Mouse (Mus musculus) 3134 (cell line): ENCODE results near the gene Lgi4.

Experiments used
- DNase-seq: peaks from one replicate; pipeline ENCODE4 v3.0.0-alpha.2; 2011; ENCODE audit warnings: low spot score; ENCODE audit not compliant: insufficient read length; ENCODE audit errors: extremely low read depth

The Lgi4 gene

GRCm38 (mm10) chr7:31051321-31052021, 7.7 kb upstream of the Lgi4 start, which contains the start of gene Fxyd7:
TSS of gene Fxyd7 (minus strand) at chr7:31051467.
- no peak for DNase-seq

- DNase-seq, result no peak
Measured at GRCm38 (mm10) chr7:31052251-31052635, 6.9 kb upstream of the Lgi4 start.

- no peak for DNase-seq
Measured at GRCm38 (mm10) chr7:31052636-31053434, 6.3 kb upstream of the Lgi4 start.

DNA sequence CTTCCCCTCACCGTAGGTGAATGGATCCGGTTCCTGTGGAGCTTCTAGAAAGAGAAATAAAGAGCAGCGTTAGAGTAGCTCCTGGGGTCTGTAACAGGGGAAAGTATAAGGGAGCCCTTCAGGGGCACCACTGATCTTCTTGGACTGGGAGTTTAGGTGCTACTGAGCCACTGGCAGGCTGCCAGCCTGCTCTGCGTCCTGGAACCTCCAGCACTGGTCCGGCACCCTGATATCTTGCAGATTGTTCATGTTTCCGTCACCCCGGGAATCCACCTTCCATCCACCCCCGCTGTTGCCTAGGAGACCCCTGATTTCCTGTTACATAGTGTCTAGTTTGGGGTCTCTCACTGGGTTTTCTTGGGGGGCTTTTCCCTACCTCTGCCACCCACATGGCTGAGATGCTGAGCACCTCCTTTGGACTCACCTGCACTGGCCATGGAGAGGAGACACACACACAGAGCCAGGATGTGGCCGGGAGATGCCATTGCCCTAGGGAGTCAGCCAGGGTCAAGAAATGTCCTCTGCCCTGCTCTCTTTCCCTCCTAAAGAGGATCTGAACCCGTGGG, 5.2 kb upstream of the Lgi4 start:
- no peak for DNase-seq

GRCm38 (mm10) chr7:31054661-31055320, 4.4 kb upstream of the Lgi4 start:
- no peak for DNase-seq

DNA sequence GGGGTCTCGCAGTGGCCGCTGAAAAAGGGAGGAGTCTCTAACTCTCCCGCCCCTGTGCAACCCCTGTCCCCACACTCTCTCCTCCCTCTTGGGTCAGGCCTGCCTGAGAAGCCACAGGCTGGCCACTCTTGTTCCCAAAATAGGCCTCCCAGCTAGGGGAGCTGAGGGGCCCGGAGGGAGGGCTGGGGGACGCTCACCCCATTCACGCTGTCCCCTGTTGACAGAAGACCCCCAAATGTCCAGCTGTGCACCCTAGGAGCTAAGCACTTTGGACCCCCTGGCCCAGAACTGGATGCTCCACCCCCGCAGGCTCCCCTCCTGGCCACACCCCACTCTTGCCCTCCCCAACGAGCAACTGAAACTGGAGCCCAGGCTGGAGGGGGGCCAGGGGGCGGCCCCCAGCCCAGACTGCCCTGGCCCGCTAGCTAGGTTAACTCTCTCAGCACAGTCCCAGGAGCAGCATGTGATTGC, 3.8 kb upstream of the Lgi4 start:
- peak; percentile 48 for DNase-seq

DNA sequence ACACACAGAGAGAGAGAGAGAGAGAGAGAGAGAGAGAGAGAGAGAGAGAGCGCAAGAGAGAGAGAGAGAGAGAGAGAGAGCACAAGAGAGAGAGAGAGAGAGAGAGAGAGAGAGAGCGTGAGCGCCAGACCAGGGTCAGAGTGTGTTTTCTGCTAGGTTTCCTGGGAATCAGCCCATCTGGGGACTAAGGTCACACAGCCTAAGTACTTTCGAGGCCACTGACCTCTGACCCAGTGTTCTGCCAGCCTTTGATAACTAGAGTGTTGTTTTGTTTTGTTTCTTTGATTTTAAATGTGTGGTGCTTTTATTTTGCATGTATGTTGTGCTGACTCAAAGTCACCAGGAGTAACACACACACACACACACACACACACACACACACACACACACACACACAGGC, 3.3 kb upstream of the Lgi4 start:
- DNase-seq, result no peak

DNA sequence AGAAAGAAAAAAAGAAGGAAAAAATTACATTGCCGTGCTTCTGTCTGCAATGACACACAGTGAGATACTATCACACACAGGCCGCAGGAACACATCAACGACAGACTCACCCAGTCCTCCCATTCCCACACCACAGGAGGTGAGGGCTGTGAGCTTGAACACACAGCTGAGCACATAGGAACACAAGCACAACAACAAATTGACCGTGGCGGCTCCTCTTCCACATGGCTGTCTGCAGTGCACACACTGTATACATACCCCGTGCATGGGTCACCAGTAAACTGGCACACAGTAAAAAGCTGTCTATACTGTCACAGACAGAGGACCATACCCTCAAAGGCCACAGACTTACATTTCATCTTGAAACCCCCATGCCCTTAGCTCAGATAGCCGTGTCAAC, 2.7 kb upstream of the Lgi4 start:
- DNase-seq, result no peak

DNA sequence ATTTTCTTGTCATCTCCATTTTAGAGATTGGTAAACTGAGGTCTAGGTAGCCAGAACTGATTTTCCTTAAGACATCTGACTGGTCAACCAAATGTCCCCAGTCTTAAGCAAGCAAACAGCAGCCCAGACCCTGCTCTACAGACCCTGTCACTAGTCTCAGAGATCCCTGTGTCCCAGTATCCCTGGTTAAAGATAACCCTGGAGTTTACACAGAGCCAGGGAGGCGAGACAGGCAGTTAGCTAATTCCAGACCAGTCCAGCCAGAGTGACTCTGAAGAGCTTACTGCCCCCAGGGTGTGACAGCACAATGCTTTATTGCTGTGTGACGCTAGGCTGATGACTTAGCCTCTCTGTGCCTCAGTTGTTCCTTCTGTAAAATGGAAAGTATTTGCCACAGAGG, 2.1 kb upstream of the Lgi4 start, which contains the start of gene Fxyd1:
Gene Fxyd1, minus strand, starts transcription at position 129 of the 400 bp plus-strand sequence.
- no peak for DNase-seq

DNA sequence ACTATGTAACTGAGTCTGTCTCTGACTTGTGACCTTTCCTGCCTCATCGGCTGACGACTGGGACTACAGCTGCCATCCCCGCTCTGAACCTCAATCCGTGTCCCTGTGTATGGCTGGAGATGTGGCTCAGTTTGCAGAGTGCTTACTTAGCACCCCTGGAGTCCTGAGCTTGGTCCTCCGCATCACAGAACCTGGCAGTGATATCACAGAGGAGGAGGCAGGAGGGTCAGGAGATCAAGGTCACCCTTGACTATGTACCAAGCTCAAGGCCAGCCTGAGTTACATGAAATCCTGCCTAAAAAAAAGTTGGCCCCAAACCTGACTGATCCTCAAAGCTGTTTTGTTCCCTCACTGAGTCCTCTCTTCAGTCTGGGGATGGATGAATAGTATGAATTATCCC, 1.4 kb upstream of the Lgi4 start:
- no peak for DNase-seq

GRCm38 (mm10) chr7:31058211-31058610, 931 bp upstream of the Lgi4 start:
- DNase-seq, result no peak

DNA sequence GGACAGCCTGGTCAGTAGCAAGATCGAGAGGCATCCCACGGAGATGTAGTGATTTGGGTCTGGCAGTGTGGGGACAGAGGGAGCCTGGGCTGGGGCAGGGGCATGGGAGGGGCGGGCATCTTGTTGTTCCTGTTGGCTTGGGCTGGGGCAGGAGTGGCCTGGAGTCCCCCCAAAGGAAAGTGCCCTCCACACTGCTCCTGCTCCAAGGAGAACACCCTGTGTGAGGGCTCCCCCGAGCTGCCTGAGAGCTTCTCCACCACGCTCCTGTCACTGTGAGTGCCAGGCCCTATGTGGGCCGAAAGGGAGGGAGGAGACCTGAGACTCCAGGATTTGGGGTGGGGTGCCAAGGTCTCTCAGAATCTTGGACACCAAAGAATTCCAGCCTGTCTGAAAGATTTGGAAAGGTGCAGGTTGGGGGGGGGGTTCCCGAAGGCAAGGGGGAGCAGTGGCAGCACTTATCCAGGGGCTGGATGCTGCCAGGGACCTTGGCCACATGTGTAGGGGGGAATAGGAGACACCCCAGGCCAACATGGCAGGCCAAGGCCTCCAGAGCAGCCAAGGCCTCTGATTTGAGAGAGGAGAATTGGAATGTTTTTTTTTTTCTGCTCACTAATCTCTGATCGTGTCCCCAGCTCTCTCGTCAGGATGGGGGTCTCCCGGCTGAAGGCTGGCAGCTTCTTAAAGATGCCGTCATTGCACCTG, 928 bp downstream of the Lgi4 start:
- DNase-seq, result no peak

GRCm38 (mm10) chr7:31060621-31061010, 1.5 kb downstream of the Lgi4 start:
- DNase-seq, result no peak

DNA sequence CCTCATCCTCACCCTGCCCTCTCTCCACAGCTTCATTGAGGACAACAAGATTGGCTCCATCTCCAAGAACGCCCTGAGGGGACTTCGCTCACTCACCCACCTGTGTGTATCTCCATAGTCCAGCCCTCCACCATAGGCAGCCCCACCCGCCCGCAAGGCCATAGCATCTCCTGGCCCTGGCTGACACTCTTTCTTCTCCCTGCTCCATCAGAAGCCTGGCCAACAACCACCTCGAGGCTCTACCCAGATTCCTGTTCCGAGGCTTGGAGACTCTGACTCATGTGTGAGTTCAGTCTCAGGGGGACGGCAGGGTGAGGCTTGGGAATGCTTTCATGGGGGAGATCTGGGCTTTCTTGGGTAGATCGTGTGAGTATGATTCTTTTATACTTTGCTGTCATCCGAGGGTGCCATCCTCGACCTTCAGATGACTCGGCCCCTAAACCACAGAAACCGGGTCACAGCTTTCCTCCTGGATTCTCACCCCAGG, 4.0 kb downstream of the Lgi4 start:
- peak; percentile 47 for DNase-seq

DNA sequence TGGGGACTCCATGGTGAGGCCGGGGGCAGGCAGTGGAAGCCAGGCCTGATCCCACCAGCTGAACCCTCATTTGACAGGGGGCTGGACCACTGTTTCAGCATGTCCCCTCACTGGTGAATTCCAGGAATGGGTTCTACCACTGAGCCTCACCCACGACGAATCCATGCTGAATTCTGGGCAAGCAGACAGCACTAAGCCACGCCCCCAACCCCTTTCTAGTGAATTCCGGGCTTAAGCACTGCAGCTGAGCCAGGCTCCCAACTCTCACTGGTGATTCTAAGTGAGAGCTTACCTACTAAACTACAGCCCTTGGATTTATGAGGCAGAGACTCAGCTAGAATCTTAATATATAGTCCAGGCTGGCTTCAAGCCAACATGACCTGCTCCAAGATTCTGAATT, 8.7 kb downstream of the Lgi4 start:
- no peak for DNase-seq

DNA sequence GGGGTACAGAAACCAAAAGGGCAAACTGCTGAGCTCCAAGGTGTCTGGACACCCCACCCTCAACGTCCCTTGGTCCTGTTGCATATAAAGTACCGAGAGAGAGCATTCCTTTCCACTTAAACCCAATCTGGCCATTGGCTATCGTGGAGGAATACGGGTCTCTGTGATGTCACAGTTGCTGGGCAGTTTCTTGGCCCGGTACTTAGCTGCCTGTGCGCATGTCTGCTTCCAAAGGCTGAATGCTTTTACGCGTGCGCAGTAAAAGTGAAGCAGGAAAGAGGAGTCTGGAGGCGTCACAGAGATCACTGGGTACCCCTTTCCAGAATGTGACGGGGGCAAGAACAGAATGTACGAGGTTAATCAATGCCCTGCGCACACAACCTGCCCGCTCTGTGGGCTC, 10.3 kb downstream of the Lgi4 start:
- DNase-seq, result no peak

DNA sequence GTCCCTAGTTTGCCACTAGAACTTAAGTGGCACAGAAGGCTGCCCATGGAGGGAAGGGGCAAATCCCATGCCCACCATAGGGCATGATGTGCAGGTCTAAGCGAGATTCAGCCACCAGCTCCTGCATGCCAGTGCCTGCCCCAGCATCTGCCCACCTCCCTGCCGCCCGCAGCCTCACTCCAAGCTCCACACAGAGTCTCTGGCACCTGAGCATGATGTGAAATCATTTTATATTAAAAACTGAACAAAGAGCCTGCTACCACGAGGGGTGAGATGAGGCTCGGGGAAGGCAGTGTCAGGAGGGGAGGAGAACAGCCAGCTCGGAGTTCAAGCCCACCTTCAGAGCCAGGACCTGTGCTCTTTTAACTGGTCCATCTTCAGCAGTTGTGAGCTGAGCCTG, 11.2 kb downstream of the Lgi4 start:
- no peak for DNase-seq

DNA sequence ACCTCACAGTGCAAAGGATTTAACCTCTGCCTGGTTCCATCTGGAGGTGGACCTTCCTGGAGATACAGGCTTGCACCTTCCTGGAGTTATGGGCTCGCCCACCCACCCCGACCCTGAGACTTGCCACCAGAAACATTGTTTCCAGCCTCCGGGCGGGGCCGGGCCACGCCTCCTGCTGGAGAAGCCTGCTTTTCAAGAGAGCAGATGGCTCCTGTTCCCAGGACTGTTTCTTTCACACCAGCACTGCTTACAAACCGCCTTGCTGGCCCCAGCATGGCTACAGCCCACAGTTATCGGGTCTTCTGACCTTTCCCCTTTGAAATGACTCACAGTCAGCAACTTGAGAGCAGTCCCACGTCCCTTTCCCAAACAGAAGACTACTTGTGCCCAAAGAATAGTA, 13.2 kb downstream of the Lgi4 start:
- DNase-seq, result no peak

GRCm38 (mm10) chr7:31073546-31073945, 14.4 kb downstream of the Lgi4 start:
- DNase-seq, result no peak

GRCm38 (mm10) chr7:31074061-31074712, 15.0 kb downstream of the Lgi4 start:
- DNase-seq, result no peak
